Mouse (Mus musculus) small intestine, adult 2 months (tissue): ENCODE results near the gene Tmem56. TPM values are rescaled to one million over a fixed set of nuclear protein-coding genes. Genes with fewer than 3 reads are reported as not detected.

Experiments used
- H3K27ac ChIP-seq: fragments of 200-500 bp; 2 replicates; pipeline ENCODE4 v1.5.1; 2012; ENCODE audit warnings: low read depth, low read length, control low read depth, inconsistent platforms; ENCODE audit not compliant: insufficient read depth
- H3K27me3 ChIP-seq: fragments of 200-500 bp; 2 replicates; pipeline ENCODE4 v1.6.1; 2012; ENCODE audit warnings: mild to moderate bottlenecking, moderate library complexity, low read length, inconsistent platforms; ENCODE audit not compliant: control insufficient read depth, insufficient read depth
- H3K36me3 ChIP-seq: fragments of 200-500 bp; 2 replicates; pipeline ENCODE4 v1.6.1; 2012; ENCODE audit warnings: mild to moderate bottlenecking, low read length, control low read depth, inconsistent platforms; ENCODE audit not compliant: control insufficient read depth, insufficient read depth
- H3K4me1 ChIP-seq: fragments of 200-500 bp; 2 replicates; pipeline ENCODE4 v1.6.1; 2012; ENCODE audit warnings: low read length, inconsistent platforms, mixed read lengths; ENCODE audit not compliant: control insufficient read depth, insufficient read depth, insufficient read length
- H3K4me3 ChIP-seq: fragments of 200-500 bp; 2 replicates; pipeline ENCODE4 v1.5.1; 2012; ENCODE audit warnings: low read depth, mild to moderate bottlenecking, control low read depth, inconsistent platforms, low read length, moderate library complexity
- CTCF ChIP-seq: fragments of 200-500 bp; IDR thresholded peaks from 2 replicates; pipeline ENCODE4 v1.5.1; 2012; ENCODE audit warnings: low read depth, mild to moderate bottlenecking, control low read depth, inconsistent platforms, low read length, moderate library complexity, mixed read lengths; ENCODE audit not compliant: insufficient replicate concordance, insufficient read length; ENCODE audit errors: extremely low read depth
- POLR2A ChIP-seq: fragments of 200-500 bp; IDR thresholded peaks from 2 replicates; pipeline ENCODE4 v1.6.1; 2012; ENCODE audit warnings: low read depth, mild to moderate bottlenecking, control low read depth, inconsistent platforms, low read length, moderate library complexity
- WGBS: fragments of 180-500 bp; shearing (Covaris S2); methylation state at CpG from one replicate; pipeline ENCODE4 v1.1.7; 2018; 5-methylcytosine and 5-hydroxymethylcytosine counted together
- polyA plus RNA-seq: library from polyadenylated mRNA; depleted of rRNA; stranded (reverse); fragments of >200 nt; gene quantifications from 2 replicates; pipeline ENCODE4 v1.2.3, GENCODE M21; 2012

Gene Tmem56
- polyA plus RNA-seq, 1 experiment: 0.75 TPM

GRCm38 (mm10) chr3:121217011-121217410 is 65.9 kb downstream of the Tmem56 start:
- Histone ChIP-seq H3K4me3 (no peak overlapping the region), H3K27me3 (no peaks in the 10 kb centered on the region), H3K4me1 (no peaks in the 10 kb centered on the region), H3K27ac (no peak overlapping the region), H3K36me3 (peaks cover 2% of the 10 kb centered on the region; the same call in 1 of the 2 replicates)
- no peak for TF ChIP-seq POLR2A
- 87% methylated on average over 6 of the region's 6 CpGs for WGBS

- Histone ChIP-seq H3K4me1 (no peaks in the 10 kb centered on the region), H3K27me3 (no peaks in the 10 kb centered on the region), H3K36me3 (peaks cover 5% of the 10 kb centered on the region), H3K27ac (no peak overlapping the region), H3K4me3 (no peak overlapping the region)
- 74% methylated on average over 3 of the region's 3 CpGs for WGBS
- TF ChIP-seq CTCF (no peak), POLR2A (no peak)
Measured at GRCm38 (mm10) chr3:121213501-121213900, 69.4 kb downstream of the Tmem56 start.

GRCm38 (mm10) chr3:121212156-121212555 is 70.7 kb downstream of the Tmem56 start:
- Histone ChIP-seq H3K27ac (no peak overlapping the region), H3K4me3 (no peak overlapping the region), H3K4me1 (no peaks in the 10 kb centered on the region), H3K27me3 (no peaks in the 10 kb centered on the region), H3K36me3 (peaks cover 8% of the 10 kb centered on the region)
- TF ChIP-seq POLR2A: no peak
- TF ChIP-seq CTCF: no peak
- WGBS: 71% methylated on average over 1 of the region's 1 CpGs

- no peak for TF ChIP-seq CTCF
- 92% methylated on average over 5 of the region's 5 CpGs for WGBS
- Histone ChIP-seq H3K36me3 (peaks cover 16% of the 10 kb centered on the region), H3K4me1 (no peaks in the 10 kb centered on the region), H3K27me3 (no peaks in the 10 kb centered on the region), H3K4me3 (no peak overlapping the region), H3K27ac (no peak overlapping the region)
Measured at GRCm38 (mm10) chr3:121208994-121209393, 73.9 kb downstream of the Tmem56 start.

GRCm38 (mm10) chr3:121206202-121206882 is 76.6 kb downstream of the Tmem56 start:
- TF ChIP-seq POLR2A (no peak), CTCF (no peak)
- 95% methylated on average over 19 of the region's 19 CpGs for whole genome bisulfite sequencing
- Histone ChIP-seq H3K36me3 (peaks cover 14% of the 10 kb centered on the region), H3K4me1 (peaks cover 1% of the 10 kb centered on the region; the same call in 1 of the 2 replicates), H3K27me3 (no peaks in the 10 kb centered on the region), H3K4me3 (no peak overlapping the region), H3K27ac (no peak overlapping the region)

GRCm38 (mm10) chr3:121202638-121203037 is 80.3 kb downstream of the Tmem56 start:
- no peaks in the 10 kb centered on the region for H3K27me3 ChIP-seq
- H3K27ac ChIP-seq: no peak overlapping the region
- peaks cover 10% of the 10 kb centered on the region; the same call in 1 of the 2 replicates for H3K36me3 ChIP-seq
- no peak overlapping the region for H3K4me3 ChIP-seq
- peaks cover 6% of the 10 kb centered on the region; the same call in 1 of the 2 replicates for H3K4me1 ChIP-seq
- WGBS: 87% methylated on average over 2 of the region's 2 CpGs
- no peak for TF ChIP-seq CTCF
- TF ChIP-seq POLR2A: no peak

GRCm38 (mm10) chr3:121201012-121201747 is 81.7 kb downstream of the Tmem56 start:
- 38% methylated on average over 11 of the region's 11 CpGs for WGBS
- Histone ChIP-seq H3K36me3 (0 out of 2 replicates have a peak, but pooled peaks cover 1% of the 10 kb centered on the region), H3K4me1 (peaks cover 6% of the 10 kb centered on the region; the same call in 1 of the 2 replicates), H3K4me3 (no peak overlapping the region), H3K27me3 (no peaks in the 10 kb centered on the region), H3K27ac (no peak overlapping the region)
- TF ChIP-seq POLR2A (no peak), CTCF (no peak)
